Mouse (Mus musculus) bone marrow, adult 2 months (tissue): ENCODE measurements at regions not wholly inside any gene's neighbourhood (a gene's known extent, or its start where the extent isn't known, plus 50 kb on each side); places are given as distances from the start of the nearest gene placed in this dataset.

Experiments used
- H3K27ac ChIP-seq: fragments of 200-500 bp; 2 replicates; pipeline ENCODE4 v1.5.1; 2012; ENCODE audit warnings: low read depth, mild to moderate bottlenecking, control low read depth, inconsistent platforms, low read length; ENCODE audit not compliant: control insufficient read depth, poor library complexity, insufficient read depth
- H3K4me1 ChIP-seq: fragments of 200-500 bp; 2 replicates; pipeline ENCODE4 v1.6.1; 2011; ENCODE audit warnings: low read length; ENCODE audit not compliant: control insufficient read depth, insufficient read depth
- H3K4me3 ChIP-seq: fragments of 200-500 bp; replicated peaks from 2 replicates; pipeline ENCODE3; 2011; ENCODE audit warnings: mild to moderate bottlenecking, low read depth, low read length, control low read depth; ENCODE audit not compliant: control insufficient read depth
- CTCF ChIP-seq: fragments of 200-500 bp; IDR thresholded peaks from 2 replicates; pipeline ENCODE4 v1.5.1; 2011; ENCODE audit warnings: low read length, control low read depth; ENCODE audit not compliant: control insufficient read depth, insufficient read depth
- POLR2A ChIP-seq: fragments of 200-500 bp; IDR thresholded peaks from 2 replicates; pipeline ENCODE4 v1.6.1; 2011; ENCODE audit warnings: low read depth, mild to moderate bottlenecking, control low read depth, low read length, borderline replicate concordance; ENCODE audit not compliant: control insufficient read depth
- WGBS: fragments of 180-500 bp; shearing (Covaris S2); methylation state at CpG from one replicate; pipeline ENCODE4 v1.1.7; 2018; 5-methylcytosine and 5-hydroxymethylcytosine counted together

- WGBS = 78% methylated on average over 7 of the region's 7 CpGs
- H3K27ac ChIP-seq = no peak overlapping the region
These were observed 51.0 kb upstream of the Wnt11 start for GRCm38 (mm10) chr7:98783954-98784353.

GRCm38 (mm10) chr7:98784369-98784931 lies 50.5 kb upstream of the Wnt11 start:
- Histone ChIP-seq H3K4me1 (no peaks in the 10 kb centered on the region), H3K27ac (no peak overlapping the region), H3K4me3 (no peak overlapping the region)
- 73% methylated on average over 15 of the region's 15 CpGs for WGBS
- TF ChIP-seq POLR2A (no peak), CTCF (no peak)

More at GRCm38 (mm10) chr7:98783954-98784353, 51.0 kb upstream of the Wnt11 start:
- TF ChIP-seq POLR2A (no peak), CTCF (no peak)
- H3K4me3 ChIP-seq = no peak overlapping the region
- H3K4me1 ChIP-seq = no peaks in the 10 kb centered on the region
